Mouse (Mus musculus) midbrain, embryonic 16.5 days (tissue): ENCODE results near the gene Babam1. TPM values are rescaled to one million over a fixed set of nuclear protein-coding genes. Genes with fewer than 3 reads are reported as not detected.

Source experiments
- ATAC-seq: fragments of 200-750 bp; cut with Nextera tagmentation; 2 replicates; pipeline ENCODE4 v1.8.0; 2017; ENCODE audit warnings: moderate TSS enrichment
- H3K27ac ChIP-seq: fragments of 300-500 bp; sonication (generic); 2 replicates; pipeline ENCODE4 v1.5.1; 2014; ENCODE audit warnings: mild to moderate bottlenecking, low read length, mixed read lengths
- H3K27me3 ChIP-seq: fragments of 300-500 bp; sonication (generic); 2 replicates; pipeline ENCODE4 v1.6.1; 2014; ENCODE audit warnings: low read depth, low read length, mixed read lengths; ENCODE audit not compliant: control insufficient read depth, insufficient read depth
- H3K36me3 ChIP-seq: fragments of 300-500 bp; sonication (generic); 2 replicates; pipeline ENCODE4 v1.6.1; 2014; ENCODE audit warnings: mild to moderate bottlenecking, low read length, moderate library complexity, mixed read lengths; ENCODE audit not compliant: control insufficient read depth, insufficient read depth
- H3K4me1 ChIP-seq: fragments of 300-500 bp; sonication (generic); 2 replicates; pipeline ENCODE4 v1.6.1; 2014; ENCODE audit warnings: mild to moderate bottlenecking, low read length, mixed read lengths; ENCODE audit not compliant: control insufficient read depth, insufficient read depth
- H3K4me2 ChIP-seq: fragments of 300-500 bp; sonication (generic); 2 replicates; pipeline ENCODE4 v1.6.1; 2014; ENCODE audit warnings: mild to moderate bottlenecking, low read length, mixed read lengths
- H3K4me3 ChIP-seq: fragments of 300-500 bp; sonication (generic); 2 replicates; pipeline ENCODE4 v1.5.1; 2014; ENCODE audit warnings: low read depth, mild to moderate bottlenecking, low read length, moderate library complexity, mixed read lengths
- H3K9ac ChIP-seq: fragments of 300-500 bp; sonication (generic); 2 replicates; pipeline ENCODE4 v1.6.1; 2014; ENCODE audit warnings: low read depth, low read length, mixed read lengths
- H3K9me3 ChIP-seq: fragments of 300-500 bp; sonication (generic); replicated peaks from 2 replicates; pipeline ENCODE4 v1.6.1; 2014; ENCODE audit warnings: mild to moderate bottlenecking, low read length, mixed read lengths; ENCODE audit not compliant: control insufficient read depth, poor library complexity, severe bottlenecking
- WGBS: fragments of 180-500 bp; shearing (Covaris S2); extraction: QIAGEN DNeasy Blood & Tissue Kit; methylation state at CpG from one replicate; pipeline ENCODE4 v1.1.7; 2014; 5-methylcytosine and 5-hydroxymethylcytosine counted together
- polyA plus RNA-seq: library from polyadenylated mRNA; unstranded; fragments of >200 nt; fragmentation: Nextera tagmentation; extraction: Ambion mirVana; gene quantifications from 2 replicates; pipeline ENCODE4 v1.2.1, GENCODE M21; 2015

The Babam1 gene
- polyA plus RNA-seq, 1 experiment from 2014 or later, result 89.8 TPM

DNA sequence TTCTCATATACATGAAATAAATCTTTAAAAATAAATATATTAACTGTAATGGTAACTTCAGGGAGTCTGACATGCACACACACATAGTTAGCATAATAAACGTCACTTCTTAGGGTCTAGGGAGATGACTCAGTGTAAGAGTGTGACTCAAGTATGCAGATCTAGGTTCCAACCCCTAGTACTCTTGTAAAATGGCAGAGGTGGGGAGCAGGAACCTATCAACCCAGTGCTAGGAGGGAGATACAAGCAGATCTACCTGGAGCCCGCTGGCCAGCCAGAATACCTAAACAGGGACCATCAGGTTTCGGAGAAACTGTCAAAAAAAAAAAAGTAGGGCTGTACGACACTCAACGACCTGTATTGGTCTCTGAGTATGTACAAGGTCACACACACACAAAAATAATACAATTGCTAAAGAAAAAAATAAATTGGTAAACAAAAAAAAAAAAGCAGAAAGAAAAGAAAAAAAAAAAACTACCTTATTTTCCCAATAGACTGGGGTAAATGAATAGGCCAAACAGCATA lies 25.9 kb upstream of the Babam1 start:
- Histone ChIP-seq H3K27ac (peak overlapping the region; percentile 81), H3K9me3 (no peaks in the 10 kb centered on the region), H3K4me1 (peaks cover 31% of the 10 kb centered on the region), H3K4me2 (peak overlapping the region; percentile 53), H3K27me3 (no peaks in the 10 kb centered on the region), H3K4me3 (peak overlapping the region; percentile 78), H3K36me3 (peaks cover 6% of the 10 kb centered on the region; the same call in 1 of the 2 replicates), H3K9ac (peak overlapping the region; percentile 84)
- no peak for ATAC-seq
- WGBS, result 26% methylated on average over 5 of the region's 5 CpGs

DNA sequence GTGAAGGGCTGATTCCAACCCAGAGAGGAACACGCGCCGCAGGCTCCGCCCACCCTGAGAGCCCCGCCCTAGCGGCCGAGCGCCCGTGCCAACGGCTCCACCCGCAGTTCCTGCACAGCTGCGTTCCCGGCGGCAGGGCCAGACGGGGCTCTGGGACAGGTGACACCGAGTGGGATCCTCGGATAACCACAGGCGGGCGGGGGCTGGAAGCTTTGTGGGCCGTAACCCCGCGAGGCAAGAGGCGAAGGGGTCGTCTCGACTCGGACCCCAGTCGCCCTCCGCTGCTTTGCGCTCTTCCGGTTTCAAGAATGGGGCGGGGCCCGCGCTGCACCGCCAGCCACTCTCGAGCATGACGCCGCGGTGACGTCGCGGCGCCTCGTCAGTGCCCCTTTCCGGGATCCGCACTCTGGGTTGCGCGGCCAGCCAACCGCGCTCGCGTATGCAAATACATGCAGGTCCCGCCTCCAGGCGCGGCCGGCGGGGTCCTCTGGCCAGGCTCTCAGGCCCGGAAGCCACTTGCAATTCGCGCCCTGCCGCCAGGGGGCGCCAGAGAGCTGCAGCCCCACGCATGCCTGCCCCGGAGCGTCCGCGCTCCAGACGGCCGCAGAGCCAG lies 25.3 kb upstream of the Babam1 start, which contains the start of gene Ocel1:
Ocel1 (plus strand) TSS at position 63 of the 613 bp plus-strand sequence.
- peak; percentile 85 for ATAC-seq
- peak within 1 kb of the TSS; percentile 84 for H3K9ac ChIP-seq
- no peaks in the 10 kb centered on the region for H3K9me3 ChIP-seq
- peaks cover 6% of the 10 kb centered on the region; the same call in 1 of the 2 replicates for H3K36me3 ChIP-seq
- H3K4me1 ChIP-seq, result peaks cover 31% of the 10 kb centered on the region
- H3K27ac ChIP-seq, result peak within 1 kb of the TSS; percentile 81
- H3K4me3 ChIP-seq, result peak within 1 kb of the TSS; percentile 78
- H3K27me3 ChIP-seq, result no peaks in the 10 kb centered on the region
- WGBS, result under 1% methylated on average over 66 of the region's 68 CpGs
- peak within 1 kb of the TSS; percentile 53 for H3K4me2 ChIP-seq

DNA sequence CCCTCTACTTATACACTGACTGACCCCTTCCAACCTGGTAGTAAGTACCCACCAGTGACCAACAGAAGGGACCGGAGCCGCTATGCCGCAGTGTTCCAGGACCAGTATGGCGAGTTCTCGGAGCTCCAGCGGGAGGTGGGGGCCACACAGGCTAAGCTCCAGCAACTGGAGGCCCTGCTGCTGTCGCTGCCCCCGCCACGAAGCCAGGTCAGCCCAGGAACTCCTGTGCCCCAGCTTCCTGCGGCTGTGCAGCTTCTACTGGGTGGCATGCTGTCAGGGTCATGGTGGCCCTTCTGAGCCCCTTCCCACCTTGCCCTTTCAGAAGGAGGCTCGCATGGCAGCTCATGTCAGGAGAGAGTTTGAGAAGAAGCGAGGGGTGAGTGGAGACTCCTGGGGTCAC lies 24.2 kb upstream of the Babam1 start:
- H3K4me1 ChIP-seq, result peaks cover 33% of the 10 kb centered on the region
- H3K4me2 ChIP-seq, result no peak overlapping the region
- WGBS, result 86% methylated on average over 12 of the region's 12 CpGs
- no peaks in the 10 kb centered on the region for H3K9me3 ChIP-seq
- H3K4me3 ChIP-seq, result no peak overlapping the region
- H3K36me3 ChIP-seq, result peaks cover 6% of the 10 kb centered on the region; the same call in 1 of the 2 replicates
- no peak overlapping the region for H3K9ac ChIP-seq
- no peak overlapping the region for H3K27ac ChIP-seq
- H3K27me3 ChIP-seq, result no peaks in the 10 kb centered on the region
- no peak for ATAC-seq

DNA sequence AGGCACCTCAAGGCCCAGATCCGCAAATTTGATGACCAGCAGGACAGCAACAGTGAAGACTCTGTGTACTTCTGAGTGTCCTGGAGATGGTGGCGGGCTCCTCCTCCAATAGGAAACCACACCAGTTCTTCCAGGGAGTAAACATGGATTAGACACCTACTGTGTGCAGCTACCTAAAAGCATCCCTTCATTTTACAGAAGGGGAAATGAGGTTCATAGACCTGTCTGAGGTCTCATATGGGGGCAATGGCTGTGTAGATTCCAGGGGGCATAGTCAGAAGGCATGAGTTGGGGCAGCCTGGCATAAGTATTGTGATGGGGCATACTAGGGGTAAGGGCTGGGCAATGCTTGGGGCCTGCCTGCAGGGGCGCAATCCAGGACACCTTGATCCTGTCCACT lies 23.7 kb upstream of the Babam1 start:
- ATAC-seq, result no peak
- WGBS, result 93% methylated on average over 3 of the region's 3 CpGs

DNA sequence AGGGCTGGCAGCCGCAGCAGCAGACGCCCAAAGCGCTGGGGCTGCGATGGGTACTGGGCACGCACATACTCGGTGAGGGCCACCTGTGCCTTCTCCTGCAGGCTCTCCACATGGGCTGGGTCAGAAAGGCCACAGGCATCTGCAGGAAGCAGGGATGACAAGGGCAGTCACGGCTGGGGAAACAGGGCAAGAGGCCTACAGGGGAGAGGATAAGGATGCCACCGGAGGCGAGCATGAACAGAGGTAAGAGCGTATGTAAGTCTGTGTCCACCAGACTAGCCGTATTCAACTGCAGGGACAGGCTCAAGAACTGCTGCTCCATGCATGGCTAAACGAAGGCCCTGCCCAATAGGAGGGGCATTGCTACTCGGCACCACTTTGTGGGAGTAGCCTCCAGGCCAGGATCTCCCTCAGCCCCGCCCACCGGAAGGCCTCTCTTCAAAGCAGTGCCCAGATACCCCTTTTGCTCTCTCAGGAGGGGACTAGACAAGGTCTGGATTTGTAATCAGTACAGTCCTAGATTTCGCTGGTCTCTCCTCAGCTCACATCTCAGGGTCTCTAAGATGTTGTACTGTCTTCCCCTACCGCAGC lies 21.9 kb upstream of the Babam1 start:
- Histone ChIP-seq H3K36me3 (peaks cover 6% of the 10 kb centered on the region; the same call in 1 of the 2 replicates), H3K9me3 (no peaks in the 10 kb centered on the region), H3K4me1 (peaks cover 30% of the 10 kb centered on the region), H3K4me2 (peak overlapping the region; percentile 75; the same call in 1 of the 2 replicates), H3K27ac (peak overlapping the region; percentile 69; the same call in 1 of the 2 replicates), H3K9ac (no peak overlapping the region), H3K4me3 (no peak overlapping the region), H3K27me3 (no peaks in the 10 kb centered on the region)
- 76% methylated on average over 17 of the region's 17 CpGs for WGBS
- no peak for ATAC-seq

More for the DNA sequence above, 23.7 kb upstream of the Babam1 start:
- H3K4me1 ChIP-seq, result peaks cover 29% of the 10 kb centered on the region
- peaks cover 6% of the 10 kb centered on the region; the same call in 1 of the 2 replicates for H3K36me3 ChIP-seq
- no peaks in the 10 kb centered on the region for H3K9me3 ChIP-seq
- no peaks in the 10 kb centered on the region for H3K27me3 ChIP-seq
- H3K27ac ChIP-seq, result no peak overlapping the region
- H3K4me3 ChIP-seq, result no peak overlapping the region
- no peak overlapping the region for H3K4me2 ChIP-seq
- H3K9ac ChIP-seq, result no peak overlapping the region

DNA sequence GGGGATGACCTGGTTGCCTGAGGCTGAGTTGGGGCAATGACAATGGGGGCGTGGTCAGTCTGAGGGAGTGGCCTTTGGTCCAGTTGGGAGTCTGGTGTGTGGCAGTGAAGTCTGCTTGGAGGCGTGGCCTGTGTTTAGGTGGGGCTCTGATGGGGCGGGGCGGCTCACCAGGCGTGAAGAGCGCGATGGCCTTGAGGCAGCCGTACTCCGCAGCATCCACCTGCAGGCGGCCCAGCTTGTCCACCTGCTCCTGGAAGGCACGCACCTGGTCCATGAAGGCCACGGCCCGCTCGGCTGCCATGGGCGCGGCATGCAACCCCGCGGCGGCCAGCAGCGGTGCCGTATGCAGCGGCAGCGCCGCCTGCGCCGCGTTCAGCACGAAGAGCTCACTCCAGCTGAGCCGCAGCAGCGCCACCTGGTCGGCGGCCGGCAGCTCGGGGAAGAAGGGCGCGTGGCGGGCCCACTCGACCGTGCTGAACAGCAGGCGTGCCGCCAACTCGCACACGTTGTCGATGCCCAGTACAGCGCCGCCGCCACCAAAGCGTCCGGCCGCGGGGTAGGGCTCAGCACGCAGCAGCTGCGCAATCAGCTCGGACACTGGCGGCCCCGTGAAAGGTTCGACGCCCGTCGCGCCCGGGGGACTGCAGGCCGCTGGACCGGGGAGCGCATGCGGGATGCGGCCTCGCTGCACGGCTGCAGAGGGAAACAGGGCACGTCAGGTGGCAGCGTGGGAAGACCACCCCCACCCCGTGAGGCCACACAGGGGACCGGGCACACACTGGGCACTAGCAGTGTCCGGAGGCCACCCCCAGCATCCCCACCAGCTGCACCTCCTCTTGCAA lies 20.9 kb upstream of the Babam1 start:
- Histone ChIP-seq H3K27me3 (no peaks in the 10 kb centered on the region), H3K9me3 (no peaks in the 10 kb centered on the region), H3K27ac (peak overlapping the region; percentile 69), H3K4me2 (peak overlapping the region; percentile 75), H3K36me3 (peaks cover 6% of the 10 kb centered on the region; the same call in 1 of the 2 replicates), H3K9ac (peak overlapping the region; percentile 73), H3K4me1 (peaks cover 35% of the 10 kb centered on the region), H3K4me3 (peak overlapping the region; percentile 42)
- ATAC-seq, result no peak
- 6% methylated on average over 71 of the region's 74 CpGs for WGBS

DNA sequence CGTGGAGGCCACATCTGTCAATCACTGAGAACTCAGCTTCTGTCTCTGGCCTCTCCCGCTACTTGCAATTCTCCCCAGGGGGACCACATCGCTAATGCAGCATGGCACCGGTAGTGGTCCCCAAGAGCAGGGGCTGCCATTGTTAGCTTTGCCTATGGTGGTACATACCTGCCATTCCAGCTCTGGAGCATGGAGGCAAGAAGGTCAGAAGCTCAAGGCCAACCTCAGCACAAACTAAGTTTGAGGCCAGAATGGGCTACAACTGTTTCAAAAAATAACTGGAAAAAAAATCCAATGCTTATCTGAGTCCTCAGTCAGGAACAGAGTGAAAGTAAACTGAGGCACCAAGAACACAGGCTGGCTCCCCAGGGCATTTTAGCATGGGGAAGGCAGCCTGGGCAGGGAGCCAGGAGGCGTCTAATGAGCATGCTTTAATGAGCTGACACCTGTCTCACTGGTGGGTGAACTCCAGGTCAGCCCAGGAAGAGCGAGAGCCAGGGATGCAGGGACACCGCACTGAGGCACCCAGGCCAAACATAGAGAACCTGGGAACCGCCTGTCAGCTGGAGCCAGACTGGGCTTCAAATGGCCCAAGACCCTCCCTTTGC lies 20.1 kb upstream of the Babam1 start:
- peak overlapping the region; percentile 42 for H3K4me3 ChIP-seq
- peaks cover 37% of the 10 kb centered on the region for H3K4me1 ChIP-seq
- H3K4me2 ChIP-seq, result peak overlapping the region; percentile 75
- H3K27ac ChIP-seq, result peak overlapping the region; percentile 69
- ATAC-seq, result no peak
- H3K9ac ChIP-seq, result peak overlapping the region; percentile 73
- peaks cover 6% of the 10 kb centered on the region; the same call in 1 of the 2 replicates for H3K36me3 ChIP-seq
- H3K27me3 ChIP-seq, result no peaks in the 10 kb centered on the region
- WGBS, result 31% methylated on average over 8 of the region's 8 CpGs
- no peaks in the 10 kb centered on the region for H3K9me3 ChIP-seq

DNA sequence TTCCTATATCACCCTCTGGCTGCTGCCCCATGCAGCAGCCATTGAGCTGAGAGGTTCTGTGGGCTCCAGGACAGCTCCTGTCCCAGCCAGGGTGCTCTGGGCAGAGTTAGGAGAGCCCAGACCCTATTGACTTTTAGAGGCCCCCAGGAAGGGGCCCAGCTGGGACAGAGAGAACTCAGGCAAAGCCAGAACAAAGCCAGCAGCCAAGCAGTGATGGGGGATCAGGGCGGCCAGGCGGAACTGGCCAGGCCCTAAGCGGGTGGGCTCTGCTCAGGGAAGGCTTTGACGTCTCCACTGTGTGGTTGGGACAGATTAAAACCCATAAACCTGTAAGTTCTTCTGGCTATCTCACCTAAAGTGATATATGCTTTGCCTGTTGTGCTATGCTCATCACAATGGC lies 17.7 kb upstream of the Babam1 start:
- H3K9ac ChIP-seq, result no peak overlapping the region; the same call in 1 of the 2 replicates
- H3K9me3 ChIP-seq, result no peaks in the 10 kb centered on the region
- no peaks in the 10 kb centered on the region for H3K27me3 ChIP-seq
- no peak overlapping the region for H3K27ac ChIP-seq
- H3K4me2 ChIP-seq, result peak overlapping the region; percentile 99
- peaks cover 41% of the 10 kb centered on the region for H3K4me1 ChIP-seq
- 29% methylated on average over 4 of the region's 4 CpGs for WGBS
- peaks cover 2% of the 10 kb centered on the region; the same call in 1 of the 2 replicates for H3K36me3 ChIP-seq
- no peak overlapping the region for H3K4me3 ChIP-seq
- ATAC-seq, result no peak
